In genomic region chr2:18064941-18065707, GRCm38 (mm10) we compare ENCODE assay signal across 8 mouse cellular contexts. TPM values are rescaled to one million over a fixed set of nuclear protein-coding genes. Genes with fewer than 3 reads are reported as not detected.
DNase-seq lines count a peak whose midpoint lies in the region; ATAC-seq and TF ChIP-seq lines count a peak whose summit lies in the region.

No protein-coding gene starts in this region.

- H3K9me3 ChIP-seq in MEL (replicated peaks; ENCODE audit: insufficient read depth, low read length), result no peaks in the 10 kb centered on the region
- no peaks in the 10 kb centered on the region for H3K9me3 ChIP-seq in forebrain, postnatal 0 days (ENCODE audit: low read length)
- no peaks in the 10 kb centered on the region for H3K9me3 ChIP-seq in lung, postnatal 0 days (ENCODE audit: low read length)

- H3K27me3 ChIP-seq in MEL (ENCODE audit: control insufficient read depth in 1 of 2, insufficient read depth in 2 of 2, low read length in 2 of 2), result no peaks in the 10 kb centered on the region
- H3K27me3 ChIP-seq in cerebellum, adult 2 months (ENCODE audit: control insufficient read depth, insufficient read depth, low read length), result no peaks in the 10 kb centered on the region
- no peaks in the 10 kb centered on the region for H3K27me3 ChIP-seq in forebrain, postnatal 0 days (ENCODE audit: insufficient read depth, low read length)
- H3K27me3 ChIP-seq in lung, postnatal 0 days (replicated peaks; ENCODE audit: insufficient read depth, low read length), result no peaks in the 10 kb centered on the region

- peak in 1 of 2 experiments; percentile 46; a peak in 1 of 4 replicates for TF ChIP-seq EP300 in MEL (IDR thresholded peaks at IDR 0.05; ENCODE audit: low read depth in 1 of 2, low read length in 2 of 2)
- no peak for TF ChIP-seq EP300 in lung, postnatal 0 days (IDR thresholded peaks at IDR 0.05)

- peaks cover 8 to 10% of the 10 kb centered on the region in 2 experiments for H3K4me1 ChIP-seq in MEL (ENCODE audit: control insufficient read depth in 1 of 2, insufficient read depth in 2 of 2, low read length in 2 of 2)
- H3K4me1 ChIP-seq in cerebellum, adult 2 months (ENCODE audit: control insufficient read depth, insufficient read depth, low read length), result no peaks in the 10 kb centered on the region
- no peaks in the 10 kb centered on the region for H3K4me1 ChIP-seq in forebrain, postnatal 0 days (ENCODE audit: insufficient read depth)
- peaks cover 3% of the 10 kb centered on the region; the same call in 1 of the 2 replicates for H3K4me1 ChIP-seq in lung, postnatal 0 days (ENCODE audit: insufficient read depth, low read depth, low read length)

- peak overlapping the region; percentile 86 for H3K4me2 ChIP-seq in forebrain, postnatal 0 days (ENCODE audit: low read depth)
- H3K4me2 ChIP-seq in lung, postnatal 0 days (replicated peaks; ENCODE audit: low read depth, low read length), result peak overlapping the region; percentile 79

- under 1% methylated on average over 77 of the region's 85 CpGs for WGBS in cerebellum, adult 2 months
- WGBS in forebrain, postnatal 0 days, result under 1% methylated on average over 45 of the region's 85 CpGs
- WGBS in lung, postnatal 0 days, result 2% methylated on average over 36 of the region's 85 CpGs

- 0 out of 6 replicates have a peak, but pooled peaks of 1 of the 3 experiments have one; percentile 2 for TF ChIP-seq CTCF in MEL (IDR thresholded peaks at IDR 0.05 in 2 of 3, conservative IDR thresholded peaks at IDR 0.05 in 1 of 3; ENCODE audit: control insufficient read depth in 1 of 3, insufficient read depth in 1 of 3, low read depth in 2 of 3, low read length in 3 of 3, poor library complexity in 1 of 3, severe bottlenecking in 1 of 3)
- TF ChIP-seq CTCF in cerebellum, adult 2 months (IDR thresholded peaks at IDR 0.05; ENCODE audit: borderline replicate concordance, insufficient read depth, low read depth, low read length), result no peak
- TF ChIP-seq CTCF in forebrain, postnatal 0 days (IDR thresholded peaks at IDR 0.05; ENCODE audit: low read depth), result no peak
- TF ChIP-seq CTCF in lung, postnatal 0 days (IDR thresholded peaks at IDR 0.05), result no peak

- peak overlapping the region; percentile 85 to 88 for H3K4me3 ChIP-seq in MEL (ENCODE audit: control insufficient read depth in 1 of 2, insufficient read depth in 1 of 2, low read depth in 2 of 2, low read length in 2 of 2)
- peak overlapping the region; percentile 98 for H3K4me3 ChIP-seq in cerebellum, adult 2 months (replicated peaks; ENCODE audit: insufficient read depth, low read depth, low read length)
- peak overlapping the region; percentile 91 for H3K4me3 ChIP-seq in forebrain, postnatal 0 days (ENCODE audit: low read depth, low read length)
- H3K4me3 ChIP-seq in lung, postnatal 0 days (ENCODE audit: low read depth, low read length), result peak overlapping the region; percentile 96

- H3K27ac ChIP-seq in MEL (ENCODE audit: control insufficient read depth, low read depth, low read length), result peak overlapping the region; percentile 100
- H3K27ac ChIP-seq in cerebellum, adult 2 months (ENCODE audit: insufficient read depth, low read length), result peak overlapping the region; percentile 93
- peak overlapping the region; percentile 99 for H3K27ac ChIP-seq in forebrain, postnatal 0 days (ENCODE audit: low read depth, low read length)
- peak overlapping the region; percentile 99 for H3K27ac ChIP-seq in lung, postnatal 0 days (ENCODE audit: low read length)

- peaks cover 14 to 33% of the 10 kb centered on the region in 2 experiments for H3K36me3 ChIP-seq in MEL (ENCODE audit: control insufficient read depth in 1 of 2, insufficient read depth in 2 of 2, low read length in 2 of 2)
- 0 out of 2 replicates have a peak, but pooled peaks cover 5% of the 10 kb centered on the region for H3K36me3 ChIP-seq in forebrain, postnatal 0 days (ENCODE audit: insufficient read depth)
- no peaks in the 10 kb centered on the region for H3K36me3 ChIP-seq in lung, postnatal 0 days (ENCODE audit: insufficient read depth, low read length)

- DNase-seq in MEL (ENCODE audit: low read depth, low spot score), result peak; percentile 75
- DNase-seq in cerebellum, adult 2 months, result peak; percentile 79 to 80
- peak; percentile 78 for DNase-seq in forebrain, postnatal 0 days
- DNase-seq in layer of hippocampus, postnatal 10 days (ENCODE audit: low spot score in 2 of 2), result peak; percentile 75 to 82
- peak; percentile 84 for DNase-seq in lung, postnatal 0 days (ENCODE audit: low spot score)
- DNase-seq in ovary, postnatal 36 days (ENCODE audit: low spot score), result peak; percentile 82
- DNase-seq in thymus, postnatal 25 days, result peak; percentile 80

- peak overlapping the region; percentile 97 for H3K9ac ChIP-seq in MEL (ENCODE audit: control insufficient read depth, low read depth, low read length, poor library complexity, severe bottlenecking)
- H3K9ac ChIP-seq in forebrain, postnatal 0 days, result peak overlapping the region; percentile 96
- peak overlapping the region; percentile 93 for H3K9ac ChIP-seq in lung, postnatal 0 days (replicated peaks; ENCODE audit: low read depth)

- peaks cover 42% of the 10 kb centered on the region for H3K79me2 ChIP-seq in MEL (ENCODE audit: control insufficient read depth, insufficient read depth, low read length, poor library complexity)

- peak; percentile 53 to 82 for TF ChIP-seq POLR2A in MEL (IDR thresholded peaks at IDR 0.05; ENCODE audit: control insufficient read depth in 1 of 2, insufficient read depth in 1 of 2, low read depth in 1 of 2, low read length in 2 of 2, poor library complexity in 1 of 2)
- peak; percentile 26; the same call in 1 of the 2 replicates for TF ChIP-seq POLR2A in cerebellum, adult 2 months (IDR thresholded peaks at IDR 0.05; ENCODE audit: borderline replicate concordance, insufficient read depth, low read length)

- ATAC-seq in forebrain, postnatal 0 days, result peak; percentile 38
- ATAC-seq in hematopoietic stem cell, adult 5-6 weeks (replicated peaks in 1 of 2; ENCODE audit: insufficient read depth in 1 of 2, low FRiP score in 2 of 2, low TSS enrichment in 1 of 2, low read depth in 1 of 2, poor library complexity in 2 of 2, severe bottlenecking in 2 of 2), result peak; percentile 27 to 56; a peak in 3 of 4 replicates
- ATAC-seq in lung, postnatal 0 days, result peak; percentile 69

- no peak for TF ChIP-seq RAD21 in MEL (IDR thresholded peaks at IDR 0.05; ENCODE audit: low read depth, low read length)

TF ChIP-seq in MEL, 35 proteins besides CTCF, POLR2A, EP300 and RAD21 (continues in another document):
- TF ChIP-seq MAX (IDR thresholded peaks at IDR 0.05; ENCODE audit: low read length), result peak; percentile 53; the same call in 1 of the 2 replicates
- no peak for TF ChIP-seq TAL1 (IDR thresholded peaks at IDR 0.05; ENCODE audit: low read length)
- peak; percentile 64; the same call in 1 of the 2 replicates for TF ChIP-seq SIN3A (IDR thresholded peaks at IDR 0.05; ENCODE audit: low read length)
- peak; percentile 50 for TF ChIP-seq NELFE (IDR thresholded peaks at IDR 0.05; ENCODE audit: low read depth, low read length)
- TF ChIP-seq USF1 (IDR thresholded peaks at IDR 0.05; ENCODE audit: low read depth, low read length), result peak; percentile 81
- TF ChIP-seq MYB (IDR thresholded peaks at IDR 0.05; ENCODE audit: low read depth, low read length), result peak; percentile 90
- TF ChIP-seq CHD1 (IDR thresholded peaks at IDR 0.05; ENCODE audit: low read depth, low read length), result 0 out of 2 replicates have a peak, but pooled peaks have one; percentile 41
- TF ChIP-seq RCOR1 (IDR thresholded peaks at IDR 0.05; ENCODE audit: low read depth, low read length), result no peak
- TF ChIP-seq USF2 (IDR thresholded peaks at IDR 0.05; ENCODE audit: borderline replicate concordance in 1 of 2, insufficient read depth in 1 of 2, low read depth in 1 of 2, low read length in 2 of 2), result peak in 1 of 2 experiments; percentile 7; a peak in 1 of 4 replicates
- 0 out of 2 replicates have a peak, but pooled peaks have one; percentile 51 for TF ChIP-seq ZMIZ1 (IDR thresholded peaks at IDR 0.05; ENCODE audit: low read depth, low read length)
- TF ChIP-seq BHLHE40 (IDR thresholded peaks at IDR 0.05; ENCODE audit: borderline replicate concordance, low read depth, low read length), result peak; percentile 37
- TF ChIP-seq CHD2 (IDR thresholded peaks at IDR 0.05; ENCODE audit: low read length), result 0 out of 2 replicates have a peak, but pooled peaks have one; percentile 18

RNA-seq across cellular contexts. Expression of gene Mllt10, which starts 10.1 kb away (rescaled TPM):
- total RNA-seq in MEL (2012; rRNA removed), result 33.3 and 35.1 TPM in 2 replicates
- polyA plus RNA-seq in MEL (2012; ENCODE audit: insufficient read depth in 1 of 2, insufficient read length in 2 of 2, low read depth in 1 of 2, low replicate concordance in 2 of 2, missing spikeins in 1 of 2), result 10 to 100 TPM in 1 of 2 experiments, not detected in 1; 64.1 TPM
- polyA plus RNA-seq in cerebellum, adult 2 months (2012; rRNA removed), result 45.6 and 46.7 TPM in 2 replicates
- total RNA-seq in forebrain, postnatal 0 days (2014; rRNA removed), result 27.3 and 31.3 TPM in 2 replicates
- polyA plus RNA-seq in forebrain, postnatal 0 days (2015; fragmentation: Nextera tagmentation; extraction: Ambion mirVana), result 15.9 and 27.4 TPM in 2 replicates
- 65.4 and 95.8 TPM in 2 replicates for total RNA-seq in hematopoietic stem cell, adult 5-6 weeks (2017)
- 10 to 100 TPM; 48.8 to 58.2 TPM for total RNA-seq in layer of hippocampus, postnatal 10 days (2021)
- polyA plus RNA-seq in lung, postnatal 0 days (2015; fragmentation: Nextera tagmentation; extraction: Ambion mirVana), result 35.1 and 38.9 TPM in 2 replicates

RNA-seq across cellular contexts. Expression of gene Skida1, which starts 16.3 kb away (rescaled TPM):
- 0.12 and 0.13 TPM in 2 replicates for total RNA-seq in MEL (2012; rRNA removed)
- under 1 TPM in 1 of 2 experiments, not detected in 1; 0.88 TPM for polyA plus RNA-seq in MEL (2012; ENCODE audit: insufficient read depth in 1 of 2, insufficient read length in 2 of 2, low read depth in 1 of 2, low replicate concordance in 2 of 2, missing spikeins in 1 of 2)
- polyA plus RNA-seq in cerebellum, adult 2 months (2012; rRNA removed), result 4.8 and 5.7 TPM in 2 replicates
- total RNA-seq in forebrain, postnatal 0 days (2014; rRNA removed), result 11.4 and 12.6 TPM in 2 replicates
- polyA plus RNA-seq in forebrain, postnatal 0 days (2015; fragmentation: Nextera tagmentation; extraction: Ambion mirVana), result 4.3 and 4.9 TPM in 2 replicates
- total RNA-seq in hematopoietic stem cell, adult 5-6 weeks (2017), result 0.44 TPM in 1 of 2 replicates, not detected in the other
- 10 to 100 TPM; 12.7 to 14.8 TPM for total RNA-seq in layer of hippocampus, postnatal 10 days (2021)
- polyA plus RNA-seq in lung, postnatal 0 days (2015; fragmentation: Nextera tagmentation; extraction: Ambion mirVana), result 2.5 and 3.0 TPM in 2 replicates

RNA-seq across cellular contexts. Expression of gene A930004D18Rik, which starts 27.6 kb away (rescaled TPM):
- total RNA-seq in MEL (2012; rRNA removed), result 0.39 TPM in 2 replicates
- 1 to 10 TPM in 1 of 2 experiments, not detected in 1; 1.8 TPM for polyA plus RNA-seq in MEL (2012; ENCODE audit: insufficient read depth in 1 of 2, insufficient read length in 2 of 2, low read depth in 1 of 2, low replicate concordance in 2 of 2, missing spikeins in 1 of 2)
- polyA plus RNA-seq in cerebellum, adult 2 months (2012; rRNA removed), result 2.6 and 3.0 TPM in 2 replicates
- 2.6 and 3.5 TPM in 2 replicates for total RNA-seq in forebrain, postnatal 0 days (2014; rRNA removed)
- polyA plus RNA-seq in forebrain, postnatal 0 days (2015; fragmentation: Nextera tagmentation; extraction: Ambion mirVana), result 10.1 and 11.8 TPM in 2 replicates
- total RNA-seq in hematopoietic stem cell, adult 5-6 weeks (2017), result not detected in 2 replicates
- total RNA-seq in layer of hippocampus, postnatal 10 days (2021), result 1 to 10 TPM; 3.3 to 3.8 TPM
- polyA plus RNA-seq in lung, postnatal 0 days (2015; fragmentation: Nextera tagmentation; extraction: Ambion mirVana), result 11.0 and 11.3 TPM in 2 replicates

Comparison
In these comparisons a context has a peak if more than half of its experiments do, and no peak if none do; other contexts are left out.
1. Peak in every context shown above with its lines: DNase-seq, ATAC-seq, H3K4me3 ChIP-seq and H3K27ac ChIP-seq.